Mouse (Mus musculus) colon, adult 2 months (tissue): ENCODE data around the gene Gtpbp1. TPM values are rescaled to one million over a fixed set of nuclear protein-coding genes. Genes with fewer than 3 reads are reported as not detected.

Experiments used
- polyA plus RNA-seq: library from polyadenylated mRNA; depleted of rRNA; stranded (reverse); fragments of >200 nt; gene quantifications from 2 replicates; pipeline ENCODE4 v1.2.3, GENCODE M21; 2012; rRNA removed

Gtpbp1 gene
- 35.0 and 38.2 TPM in 2 replicates for polyA plus RNA-seq

GRCm38 (mm10) chr15:79690426-79691022 is at the start of gene Gtpbp1:
Gene Gtpbp1, plus strand, starts transcription at chr15:79690845.

GRCm38 (mm10) chr15:79658531-79659375 is 31.9 kb upstream of the Gtpbp1 start, which contains the start of the genes Fam227a and Cby1:
Gene Fam227a, minus strand, starts transcription at chr15:79658956.
Gene Cby1, plus strand, starts transcription at chr15:79659199.

DNA sequence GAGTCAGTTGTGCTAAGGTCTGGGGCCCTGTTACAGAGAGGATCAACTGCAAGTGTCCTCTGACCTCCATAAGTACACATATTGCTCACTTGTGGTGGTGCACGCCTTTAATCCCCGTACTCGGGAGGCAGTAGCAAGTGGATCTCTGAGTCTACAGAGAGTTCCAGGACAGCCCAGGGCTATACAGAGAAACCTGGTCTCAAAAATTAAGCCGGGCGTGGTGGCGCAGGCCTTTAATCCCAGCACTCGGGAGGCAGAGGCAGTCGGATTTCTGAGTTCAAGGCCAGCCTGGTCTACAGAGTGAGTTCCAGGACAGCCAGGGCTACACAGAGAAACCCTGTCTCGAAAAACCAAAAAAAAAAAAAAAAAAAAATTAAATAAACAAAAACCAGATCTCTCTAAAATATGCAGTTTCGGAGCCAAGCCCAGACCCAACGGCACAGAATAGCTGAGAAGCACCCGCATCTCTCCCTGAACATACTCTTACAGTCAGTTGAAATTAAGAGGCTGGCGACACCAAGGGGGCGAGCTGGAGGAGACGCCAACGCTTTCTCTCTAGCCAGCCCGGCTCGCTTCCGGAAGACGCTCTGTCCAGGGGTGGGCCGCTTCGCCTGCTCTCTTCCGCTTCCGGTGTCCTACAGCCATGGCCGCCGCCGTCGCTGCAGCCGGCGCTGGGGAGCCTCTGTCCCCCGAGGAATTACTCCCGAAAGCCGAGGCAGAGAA is 20.2 kb upstream of the Gtpbp1 start, which contains the start of gene Tomm22:
Gene Tomm22 (plus strand): TSS at position 613 of the 723 bp plus-strand sequence.

DNA sequence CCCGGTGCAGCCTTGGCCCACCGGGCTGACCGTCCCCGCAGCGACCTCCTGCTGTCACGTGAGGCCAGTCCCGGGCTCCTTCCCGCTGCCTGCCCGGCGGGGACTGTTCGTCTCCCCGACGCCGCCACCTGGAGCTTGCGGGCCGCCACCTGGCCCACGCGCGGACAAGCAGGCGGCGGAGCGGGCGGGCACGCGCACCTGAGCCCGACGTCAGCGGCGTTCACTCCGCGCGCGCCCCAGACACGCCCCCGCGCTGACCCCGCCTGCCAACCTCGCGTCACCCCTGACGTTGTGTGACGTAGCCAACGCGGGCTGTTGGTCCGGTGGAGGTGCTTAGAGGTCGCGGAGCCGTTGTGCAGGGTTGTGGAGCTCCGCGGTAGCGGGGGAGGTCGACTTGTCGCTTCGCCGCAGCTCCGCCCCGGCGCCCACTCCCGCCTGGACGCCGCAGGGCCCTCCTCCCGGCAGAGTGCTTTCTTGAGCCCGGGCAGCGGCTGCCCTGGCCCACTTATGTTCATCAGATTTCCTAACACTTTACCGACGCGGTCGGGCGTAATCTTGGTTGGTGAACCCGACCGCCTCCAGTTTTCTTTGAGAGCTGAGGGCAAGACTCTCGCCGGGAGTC is 2.9 kb upstream of the Gtpbp1 start, which contains the start of gene Josd1:
Gene Josd1 (minus strand): TSS at position 274 of the 622 bp plus-strand sequence.

DNA sequence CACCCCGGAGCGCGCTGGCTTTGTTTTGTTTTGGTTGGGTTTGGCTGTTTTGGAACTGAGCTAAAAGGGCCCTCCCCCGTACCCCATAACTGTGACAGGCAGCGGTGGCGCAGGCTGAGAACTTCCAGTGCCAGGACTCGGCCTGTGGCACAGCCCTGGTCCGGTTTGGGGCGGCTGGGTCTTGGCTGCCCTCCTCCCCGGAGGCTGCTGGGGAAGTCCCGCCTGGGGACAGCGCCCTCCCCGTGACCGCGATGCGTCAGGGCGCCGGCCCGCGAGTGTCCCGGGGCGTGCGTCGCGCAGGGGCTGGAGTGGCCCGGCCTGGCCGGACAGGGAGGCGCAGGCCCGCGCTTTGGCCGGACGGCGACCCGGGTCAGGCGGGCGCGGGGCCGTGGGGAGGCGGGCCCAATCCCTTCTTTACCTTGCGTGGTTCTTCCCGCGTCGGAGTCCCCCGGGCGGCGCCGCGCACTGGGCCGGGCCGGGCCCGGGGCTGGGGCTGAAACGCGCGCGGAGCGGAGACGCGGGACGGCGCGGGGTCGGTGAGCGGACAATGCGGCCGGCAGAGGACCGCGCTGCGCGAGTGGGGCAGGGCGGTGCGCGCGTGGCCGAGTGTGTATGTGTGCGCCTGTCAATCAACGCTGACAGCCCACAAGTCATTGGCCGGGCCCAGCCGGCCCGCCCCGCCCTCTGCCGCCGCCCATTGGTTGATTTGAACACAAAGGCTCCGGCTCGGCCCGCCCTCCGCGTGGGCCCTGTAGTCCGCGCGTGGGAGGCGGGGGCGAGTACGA is 51.5 kb downstream of the Gtpbp1 start, which contains the start of gene Sun2:
Gene Sun2 (minus strand): TSS at position 616 of the 785 bp plus-strand sequence.

Other genes starting within 250 kb of the Gtpbp1 start
- gene Csnk1e, start 235.3 kb upstream of the Gtpbp1 start, polyA plus RNA-seq: 33.1 and 37.6 TPM in 2 replicates
- gene Kcnj4, start 185.6 kb upstream of the Gtpbp1 start, polyA plus RNA-seq: not detected in 2 replicates
- gene Kdelr3, start 174.4 kb upstream of the Gtpbp1 start, polyA plus RNA-seq: 33.4 and 44.5 TPM in 2 replicates
- gene Ddx17, start 144.1 kb upstream of the Gtpbp1 start, polyA plus RNA-seq: 137 and 181 TPM in 2 replicates
- gene Dmc1, start 85.7 kb upstream of the Gtpbp1 start, polyA plus RNA-seq: 0.05 TPM in 1 of 2 replicates, not detected in the other
- 0.43 and 0.61 TPM in 2 replicates for gene Fam227a, start 31.9 kb upstream of the Gtpbp1 start, polyA plus RNA-seq
- gene Cby1, start 31.6 kb upstream of the Gtpbp1 start, polyA plus RNA-seq: 8.7 and 9.6 TPM in 2 replicates
- 26.9 and 31.4 TPM in 2 replicates for gene Tomm22, start 20.0 kb upstream of the Gtpbp1 start, polyA plus RNA-seq
- 24.1 and 32.1 TPM in 2 replicates for gene Josd1, start 2.9 kb upstream of the Gtpbp1 start, polyA plus RNA-seq
- gene Sun2, start 51.7 kb downstream of the Gtpbp1 start, polyA plus RNA-seq: 63.5 and 69.7 TPM in 2 replicates
- 30.5 and 47.3 TPM in 2 replicates for gene Dnal4, start 87.0 kb downstream of the Gtpbp1 start, polyA plus RNA-seq
- gene Nptxr, start 113.9 kb downstream of the Gtpbp1 start, polyA plus RNA-seq: 2.3 and 2.6 TPM in 2 replicates
- gene Npcd, start 143.4 kb downstream of the Gtpbp1 start, polyA plus RNA-seq: 3.5 TPM in 1 of 2 replicates, not detected in the other
- 36.0 and 41.6 TPM in 2 replicates for gene Cbx6, start 143.8 kb downstream of the Gtpbp1 start, polyA plus RNA-seq
- gene Apobec3, start 200.8 kb downstream of the Gtpbp1 start, polyA plus RNA-seq: 17.2 and 22.7 TPM in 2 replicates